Comparison of ENCODE assay signal across 8 mouse cellular contexts in the genomic region with DNA sequence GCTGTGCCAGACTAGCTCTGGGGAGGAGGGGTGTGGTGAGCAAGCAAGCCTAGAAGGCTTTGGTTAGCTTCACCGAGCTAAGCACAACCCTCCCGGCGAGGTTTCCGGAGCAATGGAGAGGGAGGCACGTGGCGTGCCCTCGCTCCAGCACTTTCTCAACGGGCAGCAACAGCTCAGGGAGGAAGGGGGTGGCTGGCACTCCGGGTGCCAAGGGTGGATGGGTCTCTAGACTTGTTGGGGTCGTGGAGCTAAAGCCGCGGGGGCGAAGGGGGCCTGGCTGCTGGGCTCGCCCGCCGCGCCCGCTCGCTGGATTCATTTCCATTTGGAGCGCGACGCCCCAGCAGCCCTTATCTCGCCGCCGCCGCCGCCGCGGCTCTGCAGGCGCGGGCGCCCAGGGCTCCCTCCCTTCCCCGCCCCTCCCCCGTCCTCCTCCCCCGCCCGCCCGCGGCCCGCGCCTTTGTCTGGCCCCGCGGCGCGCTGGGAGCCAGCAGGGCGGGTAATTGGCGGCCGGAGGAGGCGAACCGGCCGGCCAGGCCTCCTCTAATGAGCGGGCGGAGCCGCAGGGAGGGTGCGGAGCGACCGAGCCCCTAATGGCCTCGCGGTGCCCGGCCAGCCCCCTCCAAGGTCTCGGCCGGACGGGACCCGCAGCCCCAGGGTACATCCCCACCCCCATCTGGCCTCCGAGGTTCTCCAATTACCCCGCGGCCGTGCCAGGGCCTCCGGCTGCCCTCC.
A peak's percentile ranks its signal among the peaks of the same experiment; 100 is the strongest.
DNase-seq lines count a peak whose midpoint lies in the region.

No protein-coding gene starts in this region.

- peak; percentile 79 for DNase-seq in Muller cell, postnatal 12 days (ENCODE audit: inconsistent ontology term)
- peak; percentile 25 for DNase-seq in cerebellum, adult 9-10 months
- DNase-seq in frontal cortex, adult 2 months (ENCODE audit: extremely low spot score in 1 of 2, low spot score in 1 of 2) = peak; percentile 2 to 42
- peak; percentile 70 for DNase-seq in hindbrain, embryonic 10.5 days (ENCODE audit: low spot score)
- peak; percentile 18 to 42 for DNase-seq in layer of hippocampus, postnatal 25 days (ENCODE audit: extremely low spot score in 1 of 2, low spot score in 1 of 2)
- DNase-seq in lung, postnatal 36 days = peak; percentile 56
- DNase-seq in retina, postnatal 1 day = peak; percentile 91
- peak; percentile 57 for DNase-seq in urinary bladder, adult 2 months (ENCODE audit: low spot score)

- H3K27me3 ChIP-seq in hindbrain, embryonic 10.5 days (ENCODE audit: insufficient read depth, poor library complexity, severe bottlenecking) = peaks cover 87% of the 10 kb centered on the region

- 6% methylated on average over 53 of the region's 68 CpGs for WGBS in hindbrain, embryonic 10.5 days

- H3K9me3 ChIP-seq in hindbrain, embryonic 10.5 days = no peaks in the 10 kb centered on the region

- H3K4me1 ChIP-seq in hindbrain, embryonic 10.5 days (replicated peaks) = peaks cover 34% of the 10 kb centered on the region

- peak overlapping the region; percentile 94 for H3K27ac ChIP-seq in hindbrain, embryonic 10.5 days

- peak overlapping the region; percentile 53 for H3K4me3 ChIP-seq in hindbrain, embryonic 10.5 days

- no peaks in the 10 kb centered on the region for H3K36me3 ChIP-seq in hindbrain, embryonic 10.5 days

Comparison
In these comparisons a context has a peak if more than half of its experiments do, and no peak if none do; other contexts are left out.
1. Peak in every context shown above with its lines: DNase-seq, H3K4me3 ChIP-seq and H3K27ac ChIP-seq.
2. DNase-seq: peak in every context shown above with its lines; median percentile 91 in retina, postnatal 1 day; 79 in Muller cell, postnatal 12 days; 70 in hindbrain, embryonic 10.5 days; 57 in urinary bladder, adult 2 months; 56 in lung, postnatal 36 days; 30 in layer of hippocampus, postnatal 25 days; 25 in cerebellum, adult 9-10 months; 22 in frontal cortex, adult 2 months.